Mouse (Mus musculus) liver, embryonic 13.5 days (tissue): ENCODE data around the gene Fgf12. TPM values are rescaled to one million over a fixed set of nuclear protein-coding genes. Genes with fewer than 3 reads are reported as not detected.

Source experiments
- ATAC-seq: fragments of 200-750 bp; cut with Nextera tagmentation; 2 replicates; pipeline ENCODE4 v1.8.0; 2017; ENCODE audit warnings: low read depth, mild to moderate bottlenecking, moderate number of reproducible peaks, moderate library complexity
- DNase-seq: peaks from one replicate; pipeline ENCODE4 v3.0.0; 2022
- H3K27ac ChIP-seq: fragments of 300-500 bp; sonication (generic); 2 replicates; pipeline ENCODE4 v1.5.1; 2015; ENCODE audit warnings: moderate library complexity, mild to moderate bottlenecking, inconsistent platforms
- H3K27me3 ChIP-seq: fragments of 300-500 bp; sonication (generic); 2 replicates; pipeline ENCODE4 v1.6.1; 2015; ENCODE audit warnings: mild to moderate bottlenecking, inconsistent platforms
- H3K36me3 ChIP-seq: fragments of 300-500 bp; sonication (generic); 2 replicates; pipeline ENCODE4 v1.6.1; 2015; ENCODE audit warnings: mild to moderate bottlenecking, inconsistent platforms
- H3K4me1 ChIP-seq: fragments of 300-500 bp; sonication (generic); replicated peaks from 2 replicates; pipeline ENCODE4 v1.6.1; 2015; ENCODE audit warnings: inconsistent platforms
- H3K4me2 ChIP-seq: fragments of 300-500 bp; sonication (generic); 2 replicates; pipeline ENCODE4 v1.6.1; 2015; ENCODE audit warnings: inconsistent platforms, mild to moderate bottlenecking, moderate library complexity
- H3K4me3 ChIP-seq: fragments of 300-500 bp; sonication (generic); replicated peaks from 2 replicates; pipeline ENCODE4 v1.5.1; 2015; ENCODE audit warnings: mild to moderate bottlenecking, inconsistent platforms
- H3K9ac ChIP-seq: fragments of 300-500 bp; sonication (generic); 2 replicates; pipeline ENCODE4 v1.6.1; 2015; ENCODE audit warnings: mild to moderate bottlenecking, inconsistent platforms
- H3K9me3 ChIP-seq: fragments of 300-500 bp; sonication (generic); replicated peaks from 2 replicates; pipeline ENCODE4 v1.6.1; 2016; ENCODE audit warnings: inconsistent platforms
- WGBS: fragments of 180-500 bp; shearing (Covaris S2); methylation state at CpG from one replicate; pipeline ENCODE4 v1.1.7; 2015; ENCODE audit not compliant: insufficient replicate concordance; 5-methylcytosine and 5-hydroxymethylcytosine counted together
- polyA plus RNA-seq: library from polyadenylated mRNA; unstranded; fragments of >200 nt; fragmentation: Nextera tagmentation; extraction: Ambion mirVana; gene quantifications from 2 replicates; pipeline ENCODE4 v1.2.1, GENCODE M21; 2015

Gene Fgf12
- polyA plus RNA-seq, 1 experiment from 2014 or later = 0.05 TPM

DNA sequence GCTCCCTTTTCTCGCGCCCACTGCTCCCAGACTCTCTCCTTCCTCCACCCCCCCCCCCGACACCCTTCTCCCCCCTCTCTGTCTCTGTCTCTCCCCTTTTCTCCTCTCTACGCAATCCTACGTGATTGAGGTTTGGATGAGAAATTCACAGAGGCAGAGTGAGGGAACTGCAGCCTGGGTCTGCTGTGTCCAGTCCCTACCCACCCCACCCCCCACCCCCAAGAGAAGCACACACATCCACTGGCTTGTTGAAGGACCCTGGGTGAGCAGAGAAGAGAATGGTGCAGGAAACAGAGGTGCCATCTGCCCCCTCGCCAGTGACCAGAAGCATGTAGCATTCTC lies 305.8 kb downstream of the Fgf12 start:
- WGBS = 6% methylated on average over 5 of the region's 6 CpGs
- no peaks in the 10 kb centered on the region for H3K36me3 ChIP-seq
- DNase-seq = no peak
- H3K4me1 ChIP-seq = no peaks in the 10 kb centered on the region
- H3K4me3 ChIP-seq = peak overlapping the region; percentile 53; the same call in 1 of the 2 replicates
- H3K4me2 ChIP-seq = peak overlapping the region; percentile 65
- H3K27me3 ChIP-seq = peaks cover 58% of the 10 kb centered on the region
- no peak overlapping the region for H3K9ac ChIP-seq
- ATAC-seq = no peak
- no peaks in the 10 kb centered on the region for H3K9me3 ChIP-seq
- no peak overlapping the region for H3K27ac ChIP-seq

DNA sequence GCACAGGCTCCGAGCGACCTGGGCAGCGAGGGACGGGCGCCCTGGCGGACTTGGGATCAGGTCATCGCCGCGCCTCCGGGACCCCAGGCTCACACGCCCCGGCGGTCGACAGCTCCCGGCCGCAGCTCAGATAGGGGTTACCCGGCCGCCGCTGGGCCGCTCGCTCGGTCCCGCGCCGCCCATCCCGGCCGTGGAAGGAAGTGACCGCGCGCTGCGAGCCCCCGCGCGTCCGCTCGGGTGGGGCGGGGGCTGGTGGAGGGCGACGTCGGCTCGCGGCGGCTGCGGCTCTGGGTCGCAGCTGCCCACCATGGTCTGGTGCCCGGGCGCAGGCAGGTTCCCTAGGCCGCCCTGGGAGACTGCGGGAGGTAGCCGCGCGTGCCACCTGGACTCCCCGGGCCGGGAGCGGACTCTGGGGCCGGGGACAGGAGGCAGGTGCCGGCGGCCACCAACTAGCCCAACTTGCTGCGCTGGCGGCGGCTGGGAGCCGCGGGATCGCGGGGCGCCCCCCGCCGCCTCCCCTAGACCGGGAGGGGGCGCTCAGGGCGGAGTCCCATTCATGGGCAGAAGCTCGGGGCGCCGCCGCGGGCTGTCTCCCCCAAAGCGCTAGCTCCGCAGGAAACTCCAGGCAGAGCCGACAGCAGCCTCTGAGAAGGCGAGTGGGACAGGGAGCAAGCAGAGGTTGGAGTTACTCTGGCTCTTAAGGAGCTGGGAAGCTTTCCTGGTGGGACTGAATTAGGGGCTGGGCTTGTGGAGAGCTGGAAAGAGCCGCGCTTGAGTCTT lies 306.3 kb downstream of the Fgf12 start:
- H3K9ac ChIP-seq = no peak overlapping the region
- no peaks in the 10 kb centered on the region for H3K9me3 ChIP-seq
- peak overlapping the region; percentile 65 for H3K4me2 ChIP-seq
- no peak overlapping the region for H3K27ac ChIP-seq
- no peaks in the 10 kb centered on the region for H3K4me1 ChIP-seq
- ATAC-seq = no peak
- DNase-seq = no peak
- peaks cover 58% of the 10 kb centered on the region for H3K27me3 ChIP-seq
- no peaks in the 10 kb centered on the region for H3K36me3 ChIP-seq
- WGBS = under 1% methylated on average over 66 of the region's 82 CpGs
- H3K4me3 ChIP-seq = peak overlapping the region; percentile 53

DNA sequence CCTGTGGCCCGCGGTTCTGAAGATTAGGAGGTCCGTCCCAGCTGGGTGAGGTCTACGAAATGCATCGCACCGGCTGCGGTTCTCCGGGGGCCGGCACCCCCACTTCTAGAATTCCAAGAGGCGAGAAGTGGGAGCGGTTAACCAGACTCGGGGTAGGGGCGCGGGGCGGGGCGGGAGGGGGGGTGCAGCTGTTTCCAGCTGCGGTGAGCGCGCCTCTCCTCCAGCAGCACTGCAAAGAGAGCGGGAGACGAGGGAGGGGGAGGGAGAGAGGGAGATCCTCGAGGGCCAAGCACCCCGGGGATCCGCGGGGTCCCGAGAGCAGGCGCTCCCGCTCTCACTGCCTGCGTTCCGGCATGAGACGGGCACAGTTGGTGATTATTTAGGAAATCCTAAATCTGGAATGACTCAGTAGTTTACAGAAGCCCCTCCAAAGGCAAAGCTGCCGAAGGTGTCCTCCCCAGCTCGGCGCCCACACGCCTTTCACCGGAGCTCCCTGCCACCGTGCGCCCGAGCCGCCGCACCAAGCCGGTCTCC lies 307.0 kb downstream of the Fgf12 start:
- Histone ChIP-seq H3K36me3 (no peaks in the 10 kb centered on the region), H3K4me3 (peak overlapping the region; percentile 53), H3K4me2 (peak overlapping the region; percentile 65), H3K27ac (no peak overlapping the region), H3K9ac (no peak overlapping the region), H3K4me1 (no peaks in the 10 kb centered on the region), H3K27me3 (peaks cover 58% of the 10 kb centered on the region), H3K9me3 (no peaks in the 10 kb centered on the region)
- ATAC-seq = no peak
- under 1% methylated on average over 42 of the region's 42 CpGs for WGBS
- no peak for DNase-seq

DNA sequence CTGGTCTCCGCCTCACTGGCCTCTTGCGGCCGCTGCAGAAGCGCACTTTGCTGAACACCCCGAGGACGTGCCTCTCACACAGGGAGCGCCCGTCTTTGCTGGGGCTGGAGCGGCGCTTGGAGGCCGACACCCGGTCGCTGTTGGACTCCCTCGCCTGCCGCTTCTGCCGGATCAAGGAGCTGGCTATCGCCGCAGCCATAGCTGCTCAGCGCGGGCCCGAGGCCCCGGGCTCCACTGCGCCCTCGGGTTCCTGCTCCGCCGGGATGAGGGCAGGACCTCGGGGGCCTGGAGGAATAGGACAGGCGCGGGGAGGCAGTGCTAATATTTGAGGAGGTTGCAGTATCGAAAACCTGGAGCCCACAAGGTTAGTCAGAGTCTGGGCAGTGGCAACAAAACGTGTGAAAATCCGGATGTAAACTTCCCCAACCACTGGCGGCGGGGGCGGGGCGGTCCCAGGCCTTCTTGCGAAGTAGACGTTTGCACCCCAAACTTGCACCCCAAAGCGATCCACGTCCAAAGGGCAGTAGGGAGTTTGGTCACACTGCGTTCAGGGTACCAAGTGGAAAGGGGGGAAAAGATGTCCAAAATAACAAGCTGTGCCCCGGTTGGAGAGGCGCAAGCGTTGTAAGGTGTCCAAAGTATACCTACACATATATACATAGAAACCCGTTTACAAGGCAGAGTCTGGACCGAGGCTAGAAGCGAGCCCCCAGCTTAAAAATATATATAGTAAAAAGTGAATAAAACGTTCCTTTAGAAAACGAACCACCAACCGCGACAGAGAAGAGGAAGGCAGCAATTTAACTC lies 307.7 kb downstream of the Fgf12 start:
- Histone ChIP-seq H3K27me3 (peaks cover 58% of the 10 kb centered on the region), H3K9ac (no peak overlapping the region), H3K27ac (no peak overlapping the region), H3K9me3 (no peaks in the 10 kb centered on the region), H3K4me3 (peak overlapping the region; percentile 53), H3K36me3 (no peaks in the 10 kb centered on the region), H3K4me1 (no peaks in the 10 kb centered on the region), H3K4me2 (peak overlapping the region; percentile 65)
- 2% methylated on average over 51 of the region's 51 CpGs for WGBS
- ATAC-seq (no peak), DNase-seq (no peak)

DNA sequence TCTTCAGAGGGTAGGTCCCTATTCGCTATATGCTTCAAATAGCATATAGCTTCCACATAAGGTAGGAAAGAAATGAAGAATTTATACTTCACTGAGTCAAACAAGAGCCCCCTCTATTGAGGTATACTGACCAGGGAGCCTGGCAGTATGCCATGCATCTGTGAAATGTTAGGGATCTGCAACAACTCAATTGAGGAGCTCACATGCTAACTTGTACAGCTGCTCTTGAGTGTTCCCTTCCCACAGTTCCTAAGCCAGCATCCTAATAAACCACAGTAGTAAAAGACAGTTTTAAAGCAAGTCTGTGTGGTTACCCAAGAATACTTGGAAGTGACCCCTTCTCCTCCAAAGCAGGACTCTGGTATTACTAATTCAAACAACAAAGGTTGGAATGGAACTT lies 331.3 kb downstream of the Fgf12 start:
- Histone ChIP-seq H3K4me2 (no peak overlapping the region), H3K36me3 (no peaks in the 10 kb centered on the region), H3K27me3 (no peaks in the 10 kb centered on the region), H3K4me3 (no peak overlapping the region), H3K27ac (no peak overlapping the region), H3K9me3 (no peaks in the 10 kb centered on the region), H3K4me1 (no peaks in the 10 kb centered on the region), H3K9ac (no peak overlapping the region)
- 52% methylated on average over 1 of the region's 1 CpGs for WGBS
- ATAC-seq (no peak), DNase-seq (no peak)

DNA sequence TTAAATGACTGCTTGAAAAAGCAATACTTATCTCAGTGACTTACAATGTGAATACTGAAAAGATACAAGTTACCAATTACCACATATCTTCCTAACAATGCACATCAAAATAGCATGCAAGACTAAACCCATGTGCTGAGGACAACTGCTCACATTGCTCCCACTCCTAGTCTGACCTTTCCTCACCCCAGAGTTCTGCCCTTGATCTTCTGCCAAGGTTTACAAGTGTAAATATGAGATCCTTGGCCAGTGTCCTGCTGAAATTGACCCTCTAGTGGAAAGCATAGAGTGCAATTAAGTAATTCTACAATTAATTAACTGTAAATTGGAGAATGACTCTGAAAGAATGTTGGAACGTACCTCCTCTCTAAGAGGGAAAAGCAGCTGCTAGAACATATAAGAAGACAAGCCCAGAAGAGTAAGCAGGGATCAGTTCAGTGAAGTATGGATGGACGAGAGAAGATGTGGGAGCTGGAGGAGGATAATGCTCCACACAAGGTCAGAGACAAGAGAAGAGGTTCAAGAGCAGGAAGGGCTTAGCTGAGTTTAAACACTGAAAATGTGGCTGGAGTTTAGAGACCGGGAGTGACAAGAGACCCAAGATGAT lies 333.1 kb downstream of the Fgf12 start:
- no peak overlapping the region for H3K9ac ChIP-seq
- ATAC-seq (no peak), DNase-seq (no peak)
- WGBS = 40% methylated on average over 3 of the region's 3 CpGs
- H3K4me1 ChIP-seq = no peaks in the 10 kb centered on the region
- H3K4me3 ChIP-seq = no peak overlapping the region
- H3K27ac ChIP-seq = no peak overlapping the region
- H3K9me3 ChIP-seq = no peaks in the 10 kb centered on the region
- no peaks in the 10 kb centered on the region for H3K27me3 ChIP-seq
- H3K36me3 ChIP-seq = no peaks in the 10 kb centered on the region
- no peak overlapping the region for H3K4me2 ChIP-seq

DNA sequence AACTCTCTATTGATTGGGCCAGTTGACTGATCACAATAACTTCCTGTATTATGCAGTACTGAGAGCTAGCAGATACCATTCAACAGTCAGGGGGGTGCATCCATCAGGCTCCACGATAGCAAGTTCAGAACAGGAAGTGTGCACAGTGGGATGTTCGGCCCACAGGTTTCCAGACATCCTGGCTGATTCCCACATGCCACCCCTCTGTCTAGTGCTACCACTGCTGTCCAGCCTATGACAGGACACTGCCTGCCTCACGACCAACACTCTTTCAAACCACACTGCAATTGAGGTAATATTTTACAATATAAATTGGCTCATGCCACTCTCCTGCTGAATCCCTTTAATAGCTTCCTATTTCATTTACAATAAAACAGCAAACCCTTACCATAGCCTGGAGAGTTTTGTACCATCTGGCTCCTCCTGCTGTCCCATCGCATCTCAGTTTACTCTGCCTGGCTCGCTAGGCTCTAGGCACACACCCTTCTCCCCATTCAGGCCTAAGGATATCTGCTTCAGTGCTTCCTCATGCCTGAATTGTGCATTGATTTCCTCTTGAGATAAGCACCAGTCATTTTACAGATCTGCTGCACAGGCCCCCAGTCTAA lies 341.6 kb downstream of the Fgf12 start:
- WGBS = 48% methylated on average over 5 of the region's 5 CpGs
- no peak overlapping the region for H3K9ac ChIP-seq
- H3K36me3 ChIP-seq = no peaks in the 10 kb centered on the region
- no peak overlapping the region for H3K27ac ChIP-seq
- H3K4me3 ChIP-seq = no peak overlapping the region
- no peaks in the 10 kb centered on the region for H3K27me3 ChIP-seq
- H3K4me1 ChIP-seq = no peaks in the 10 kb centered on the region
- no peak overlapping the region for H3K4me2 ChIP-seq
- no peaks in the 10 kb centered on the region for H3K9me3 ChIP-seq
- DNase-seq (no peak), ATAC-seq (no peak)

DNA sequence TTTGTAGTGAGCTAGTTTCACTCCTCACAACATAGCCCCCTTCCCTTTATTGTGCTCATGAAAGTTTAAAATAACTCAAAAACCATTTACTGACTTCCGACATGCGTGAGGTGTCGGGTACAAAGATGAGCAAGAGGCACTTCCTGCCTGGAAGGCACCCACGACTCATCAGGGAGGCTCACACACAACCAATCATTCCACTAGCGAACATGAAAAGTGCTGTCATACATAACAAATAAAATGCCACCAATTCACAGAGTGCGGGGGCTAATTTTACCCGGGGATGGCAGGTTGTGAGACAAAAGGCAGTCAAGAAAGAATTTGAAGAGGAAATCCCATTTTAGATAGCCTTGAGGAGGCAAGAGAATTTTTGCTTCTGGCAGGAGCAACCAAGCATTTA lies 344.6 kb downstream of the Fgf12 start:
- Histone ChIP-seq H3K27me3 (no peaks in the 10 kb centered on the region), H3K9ac (no peak overlapping the region), H3K4me3 (no peak overlapping the region), H3K36me3 (no peaks in the 10 kb centered on the region), H3K4me2 (no peak overlapping the region), H3K4me1 (no peaks in the 10 kb centered on the region), H3K9me3 (no peaks in the 10 kb centered on the region), H3K27ac (no peak overlapping the region)
- DNase-seq (no peak), ATAC-seq (no peak)
- 54% methylated on average over 7 of the region's 7 CpGs for WGBS

DNA sequence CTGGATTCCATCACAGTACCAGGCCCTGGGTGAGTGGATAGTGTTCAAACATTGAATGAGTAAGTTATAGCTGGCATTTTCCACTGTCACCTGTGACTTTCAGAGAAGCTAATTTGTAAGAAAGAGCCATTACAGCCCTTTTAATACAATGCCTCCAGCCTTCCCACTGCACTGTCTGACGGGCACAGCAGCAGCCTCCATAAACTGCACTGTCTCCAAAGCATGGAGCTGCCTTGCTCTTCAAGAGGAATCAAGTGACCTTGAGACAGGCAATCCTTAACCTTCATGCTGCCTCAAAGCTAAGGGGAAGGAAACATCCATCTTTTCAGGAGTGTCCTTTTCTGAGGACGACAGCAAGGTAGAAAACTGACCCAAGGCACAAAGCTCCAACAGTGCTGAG lies 345.0 kb downstream of the Fgf12 start:
- Histone ChIP-seq H3K4me1 (no peaks in the 10 kb centered on the region), H3K27me3 (no peaks in the 10 kb centered on the region), H3K9me3 (no peaks in the 10 kb centered on the region), H3K4me2 (no peak overlapping the region), H3K36me3 (no peaks in the 10 kb centered on the region), H3K9ac (no peak overlapping the region), H3K27ac (no peak overlapping the region), H3K4me3 (no peak overlapping the region)
- no peak for ATAC-seq
- 39% methylated on average over 2 of the region's 2 CpGs for WGBS
- no peak for DNase-seq

DNA sequence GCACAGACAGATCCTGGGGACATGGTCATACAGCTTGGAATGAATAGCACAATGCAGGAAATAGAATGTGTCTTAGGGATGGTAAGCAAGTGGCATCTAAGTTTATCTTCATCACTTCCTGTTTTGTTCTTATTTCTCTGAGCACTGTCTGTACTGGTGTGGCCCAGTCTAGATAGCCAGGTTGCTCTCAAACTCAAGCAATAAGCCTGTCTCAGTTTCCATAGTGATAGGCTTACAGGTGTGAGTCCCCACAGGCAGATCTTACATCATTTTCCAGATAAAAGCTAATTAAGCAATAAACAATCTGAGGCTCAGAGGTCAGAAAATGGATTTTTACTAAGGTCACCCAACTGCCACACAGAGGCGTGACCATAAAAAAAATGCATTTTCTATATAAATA lies 348.7 kb downstream of the Fgf12 start:
- Histone ChIP-seq H3K9me3 (0 out of 2 replicates have a peak, but pooled peaks cover 2% of the 10 kb centered on the region), H3K27ac (no peak overlapping the region), H3K4me2 (no peak overlapping the region), H3K9ac (no peak overlapping the region), H3K27me3 (no peaks in the 10 kb centered on the region), H3K4me3 (no peak overlapping the region), H3K4me1 (no peaks in the 10 kb centered on the region), H3K36me3 (no peaks in the 10 kb centered on the region)
- WGBS = 60% methylated on average over 1 of the region's 1 CpGs
- no peak for ATAC-seq
- no peak for DNase-seq

DNA sequence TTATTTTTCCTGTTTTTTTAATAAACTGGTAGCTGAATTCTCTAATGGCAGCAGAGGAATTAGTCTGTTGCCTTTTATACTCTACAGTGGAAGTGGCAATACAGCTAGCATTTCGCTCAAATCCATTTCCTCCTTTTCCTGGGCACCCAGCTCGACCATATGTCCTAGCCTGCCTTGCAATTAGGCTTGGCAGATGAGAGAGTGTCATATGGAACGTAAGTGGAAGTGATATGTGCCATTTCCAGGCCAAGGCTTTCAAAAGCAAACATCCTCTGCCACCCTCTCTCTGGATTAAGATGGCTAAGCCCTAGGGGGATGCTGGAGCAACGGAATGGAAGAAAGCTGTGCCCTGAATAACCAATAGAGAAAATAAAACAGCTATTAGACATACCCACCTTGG lies 350.2 kb downstream of the Fgf12 start:
- Histone ChIP-seq H3K9ac (no peak overlapping the region), H3K36me3 (no peaks in the 10 kb centered on the region), H3K9me3 (0 out of 2 replicates have a peak, but pooled peaks cover 2% of the 10 kb centered on the region), H3K27ac (no peak overlapping the region), H3K4me2 (no peak overlapping the region), H3K4me1 (no peaks in the 10 kb centered on the region), H3K4me3 (no peak overlapping the region), H3K27me3 (no peaks in the 10 kb centered on the region)
- 38% methylated on average over 4 of the region's 4 CpGs for WGBS
- DNase-seq = no peak
- no peak for ATAC-seq
